Mouse (Mus musculus): ENCODE results near the gene Tmem132c. TPM values are rescaled to one million over a fixed set of nuclear protein-coding genes. Genes with fewer than 3 reads are reported as not detected.

Tmem132c gene
- polyA plus RNA-seq, 2 experiments, result 0.08 TPM; not detected in 1

GRCm38 (mm10) chr5:127474856-127475255, 233.2 kb downstream of the Tmem132c start:
- ATAC-seq (ENCODE audit: insufficient read depth), result no peak
- no peaks in the 10 kb centered on the region for H3K9me3 ChIP-seq (ENCODE audit: control insufficient read depth, low read length)
- no peaks in the 10 kb centered on the region for H3K36me3 ChIP-seq (replicated peaks; ENCODE audit: control insufficient read depth, insufficient read depth, low read depth)
- no peak overlapping the region for H3K27ac ChIP-seq
- H3K27me3 ChIP-seq (ENCODE audit: control insufficient read depth, insufficient read depth, low read length), result no peaks in the 10 kb centered on the region
- no peaks in the 10 kb centered on the region for H3K4me1 ChIP-seq (replicated peaks; ENCODE audit: control insufficient read depth in 2 of 2, insufficient read depth in 2 of 2, low read length in 1 of 2)
- no peak for DNase-seq (ENCODE audit: low read depth in 3 of 3, low spot score in 3 of 3)
- no peak overlapping the region for H3K9ac ChIP-seq (replicated peaks)
- no peak for TF ChIP-seq CTCF (IDR thresholded peaks at IDR 0.05; ENCODE audit: low read depth)
- WGBS (ENCODE audit: insufficient replicate concordance), result 61% methylated on average over 6 of the region's 6 CpGs
- H3K4me2 ChIP-seq (ENCODE audit: low read depth), result no peak overlapping the region
- no peak overlapping the region for H3K4me3 ChIP-seq (ENCODE audit: insufficient read depth in 1 of 2, low read depth in 2 of 2, low read length in 2 of 2)

- no peak overlapping the region for H3K4me3 ChIP-seq (ENCODE audit: insufficient read depth in 1 of 2, low read depth in 2 of 2, low read length in 2 of 2)
- H3K27ac ChIP-seq, result no peak overlapping the region
- no peak overlapping the region for H3K9ac ChIP-seq (replicated peaks)
- DNase-seq (ENCODE audit: low read depth in 3 of 3, low spot score in 3 of 3) (no peak), ATAC-seq (ENCODE audit: insufficient read depth) (no peak)
- H3K9me3 ChIP-seq (ENCODE audit: control insufficient read depth, low read length), result no peaks in the 10 kb centered on the region
- H3K4me1 ChIP-seq (replicated peaks; ENCODE audit: control insufficient read depth in 2 of 2, insufficient read depth in 2 of 2, low read length in 1 of 2), result no peaks in the 10 kb centered on the region
- no peak overlapping the region for H3K4me2 ChIP-seq (ENCODE audit: low read depth)
- WGBS (ENCODE audit: insufficient replicate concordance), result 52% methylated on average over 9 of the region's 9 CpGs
- no peaks in the 10 kb centered on the region for H3K36me3 ChIP-seq (replicated peaks; ENCODE audit: control insufficient read depth, insufficient read depth, low read depth)
- no peaks in the 10 kb centered on the region for H3K27me3 ChIP-seq (ENCODE audit: control insufficient read depth, insufficient read depth, low read length)
- TF ChIP-seq EP300 (IDR thresholded peaks at IDR 0.05; ENCODE audit: low read depth) (no peak), CTCF (IDR thresholded peaks at IDR 0.05; ENCODE audit: low read depth) (no peak)
Measured at GRCm38 (mm10) chr5:127477790-127478189, 236.2 kb downstream of the Tmem132c start.

- no peak for ATAC-seq (ENCODE audit: insufficient read depth)
Measured at GRCm38 (mm10) chr5:127478322-127478721, 236.7 kb downstream of the Tmem132c start.

GRCm38 (mm10) chr5:127480931-127481330, 239.3 kb downstream of the Tmem132c start:
- no peaks in the 10 kb centered on the region for H3K36me3 ChIP-seq (replicated peaks; ENCODE audit: control insufficient read depth, insufficient read depth, low read depth)
- 71% methylated on average over 9 of the region's 9 CpGs for WGBS (ENCODE audit: insufficient replicate concordance)

More at GRCm38 (mm10) chr5:127478322-127478721, 236.7 kb downstream of the Tmem132c start:
- H3K36me3 ChIP-seq (replicated peaks; ENCODE audit: control insufficient read depth, insufficient read depth, low read depth), result no peaks in the 10 kb centered on the region
- no peaks in the 10 kb centered on the region for H3K9me3 ChIP-seq (ENCODE audit: control insufficient read depth, low read length)
- no peak overlapping the region for H3K27ac ChIP-seq
- H3K9ac ChIP-seq (replicated peaks), result no peak overlapping the region
- no peak overlapping the region for H3K4me2 ChIP-seq (ENCODE audit: low read depth)
- H3K4me3 ChIP-seq (ENCODE audit: insufficient read depth in 1 of 2, low read depth in 2 of 2, low read length in 2 of 2), result no peak overlapping the region
- DNase-seq (ENCODE audit: low read depth in 3 of 3, low spot score in 3 of 3), result no peak
- no peaks in the 10 kb centered on the region for H3K4me1 ChIP-seq (replicated peaks; ENCODE audit: control insufficient read depth in 2 of 2, insufficient read depth in 2 of 2, low read length in 1 of 2)
- WGBS (ENCODE audit: insufficient replicate concordance), result 23% methylated on average over 11 of the region's 11 CpGs
- no peak for TF ChIP-seq CTCF (IDR thresholded peaks at IDR 0.05; ENCODE audit: low read depth)
- no peaks in the 10 kb centered on the region for H3K27me3 ChIP-seq (ENCODE audit: control insufficient read depth, insufficient read depth, low read length)

GRCm38 (mm10) chr5:127481416-127481815, 239.8 kb downstream of the Tmem132c start:
- ATAC-seq (ENCODE audit: insufficient read depth) (no peak), DNase-seq (ENCODE audit: low read depth in 3 of 3, low spot score in 3 of 3) (no peak)
- Histone ChIP-seq H3K9me3 (ENCODE audit: control insufficient read depth, low read length) (no peaks in the 10 kb centered on the region), H3K4me2 (ENCODE audit: low read depth) (no peak overlapping the region), H3K27ac (no peak overlapping the region), H3K27me3 (ENCODE audit: control insufficient read depth, insufficient read depth, low read length) (no peaks in the 10 kb centered on the region), H3K4me1 (replicated peaks; ENCODE audit: control insufficient read depth in 2 of 2, insufficient read depth in 2 of 2, low read length in 1 of 2) (no peaks in the 10 kb centered on the region), H3K36me3 (replicated peaks; ENCODE audit: control insufficient read depth, insufficient read depth, low read depth) (no peaks in the 10 kb centered on the region), H3K9ac (replicated peaks) (no peak overlapping the region), H3K4me3 (ENCODE audit: insufficient read depth in 1 of 2, low read depth in 2 of 2, low read length in 2 of 2) (no peak overlapping the region)
- TF ChIP-seq EP300 (IDR thresholded peaks at IDR 0.05; ENCODE audit: low read depth), result no peak
- TF ChIP-seq CTCF (IDR thresholded peaks at IDR 0.05; ENCODE audit: low read depth), result peak; percentile 69
- 18% methylated on average over 5 of the region's 5 CpGs for WGBS (ENCODE audit: insufficient replicate concordance)

More at GRCm38 (mm10) chr5:127480931-127481330, 239.3 kb downstream of the Tmem132c start:
- no peak for ATAC-seq (ENCODE audit: insufficient read depth)
- H3K4me2 ChIP-seq (ENCODE audit: low read depth), result no peak overlapping the region
- no peaks in the 10 kb centered on the region for H3K9me3 ChIP-seq (ENCODE audit: control insufficient read depth, low read length)
- H3K27ac ChIP-seq, result no peak overlapping the region
- H3K4me3 ChIP-seq (ENCODE audit: insufficient read depth in 1 of 2, low read depth in 2 of 2, low read length in 2 of 2), result no peak overlapping the region
- H3K27me3 ChIP-seq (ENCODE audit: control insufficient read depth, insufficient read depth, low read length), result no peaks in the 10 kb centered on the region
- H3K4me1 ChIP-seq (replicated peaks; ENCODE audit: control insufficient read depth in 2 of 2, insufficient read depth in 2 of 2, low read length in 1 of 2), result no peaks in the 10 kb centered on the region
- H3K9ac ChIP-seq (replicated peaks), result no peak overlapping the region
- TF ChIP-seq EP300 (IDR thresholded peaks at IDR 0.05; ENCODE audit: low read depth), result no peak
- no peak for TF ChIP-seq CTCF (IDR thresholded peaks at IDR 0.05; ENCODE audit: low read depth)
- no peak for DNase-seq (ENCODE audit: low read depth in 3 of 3, low spot score in 3 of 3)

All from liver, embryonic 14.5 days (tissue).